Mouse (Mus musculus): ENCODE measurements at regions not wholly inside any gene's neighbourhood (a gene's known extent, or its start where the extent isn't known, plus 50 kb on each side); places are given as distances from the start of the nearest gene placed in this dataset.

- Histone ChIP-seq H3K36me3 (ENCODE audit: control insufficient read depth, insufficient read depth, low read length) (no peaks in the 10 kb centered on the region), H3K9ac (ENCODE audit: low read length) (no peak overlapping the region), H3K4me3 (ENCODE audit: low read depth, low read length) (no peak overlapping the region), H3K4me1 (ENCODE audit: control insufficient read depth, insufficient read depth, low read length) (no peaks in the 10 kb centered on the region), H3K9me3 (ENCODE audit: control insufficient read depth, low read length) (no peaks in the 10 kb centered on the region), H3K4me2 (ENCODE audit: low read depth, severe bottlenecking) (no peak overlapping the region), H3K27me3 (ENCODE audit: control insufficient read depth, insufficient read depth, low read length) (no peaks in the 10 kb centered on the region), H3K27ac (replicated peaks; ENCODE audit: low read depth, low read length) (no peak overlapping the region)
- 85% methylated on average over 8 of the region's 8 CpGs for WGBS
- DNase-seq (ENCODE audit: low spot score) (no peak), ATAC-seq (ENCODE audit: insufficient number of reproducible peaks, low FRiP score, low TSS enrichment, low read depth) (no peak)
These were observed 309.6 kb downstream of the Adgrl2 start for GRCm38 (mm10) chr3:148680737-148681136.

- no peaks in the 10 kb centered on the region for H3K9me3 ChIP-seq (ENCODE audit: control insufficient read depth, low read length)
- ATAC-seq (ENCODE audit: insufficient number of reproducible peaks, low FRiP score, low TSS enrichment, low read depth) = no peak
- 94% methylated on average over 4 of the region's 4 CpGs for WGBS
These were observed 310.3 kb downstream of the Adgrl2 start for GRCm38 (mm10) chr3:148680086-148680485.

GRCm38 (mm10) chr3:148679121-148679520, 311.2 kb downstream of the Adgrl2 start:
- ATAC-seq (ENCODE audit: insufficient number of reproducible peaks, low FRiP score, low TSS enrichment, low read depth) = no peak
- H3K27me3 ChIP-seq (ENCODE audit: control insufficient read depth, insufficient read depth, low read length) = no peaks in the 10 kb centered on the region
- H3K9me3 ChIP-seq (ENCODE audit: control insufficient read depth, low read length) = no peaks in the 10 kb centered on the region
- no peak overlapping the region for H3K27ac ChIP-seq (replicated peaks; ENCODE audit: low read depth, low read length)
- no peak overlapping the region for H3K9ac ChIP-seq (ENCODE audit: low read length)
- no peak overlapping the region for H3K4me3 ChIP-seq (ENCODE audit: low read depth, low read length)
- H3K4me1 ChIP-seq (ENCODE audit: control insufficient read depth, insufficient read depth, low read length) = no peaks in the 10 kb centered on the region
- no peaks in the 10 kb centered on the region for H3K36me3 ChIP-seq (ENCODE audit: control insufficient read depth, insufficient read depth, low read length)
- no peak for DNase-seq (ENCODE audit: low spot score)
- H3K4me2 ChIP-seq (ENCODE audit: low read depth, severe bottlenecking) = no peak overlapping the region
- 49% methylated on average over 2 of the region's 2 CpGs for WGBS

More at GRCm38 (mm10) chr3:148680086-148680485, 310.3 kb downstream of the Adgrl2 start:
- H3K27me3 ChIP-seq (ENCODE audit: control insufficient read depth, insufficient read depth, low read length) = no peaks in the 10 kb centered on the region
- DNase-seq (ENCODE audit: low spot score) = no peak
- H3K4me1 ChIP-seq (ENCODE audit: control insufficient read depth, insufficient read depth, low read length) = no peaks in the 10 kb centered on the region
- no peak overlapping the region for H3K4me2 ChIP-seq (ENCODE audit: low read depth, severe bottlenecking)
- no peaks in the 10 kb centered on the region for H3K36me3 ChIP-seq (ENCODE audit: control insufficient read depth, insufficient read depth, low read length)
- no peak overlapping the region for H3K4me3 ChIP-seq (ENCODE audit: low read depth, low read length)
- H3K27ac ChIP-seq (replicated peaks; ENCODE audit: low read depth, low read length) = no peak overlapping the region
- no peak overlapping the region for H3K9ac ChIP-seq (ENCODE audit: low read length)

- Histone ChIP-seq H3K4me3 (ENCODE audit: low read depth, low read length) (no peak overlapping the region), H3K9me3 (ENCODE audit: control insufficient read depth, low read length) (no peaks in the 10 kb centered on the region), H3K4me1 (ENCODE audit: control insufficient read depth, insufficient read depth, low read length) (no peaks in the 10 kb centered on the region), H3K36me3 (ENCODE audit: control insufficient read depth, insufficient read depth, low read length) (no peaks in the 10 kb centered on the region), H3K27me3 (ENCODE audit: control insufficient read depth, insufficient read depth, low read length) (no peaks in the 10 kb centered on the region), H3K9ac (ENCODE audit: low read length) (no peak overlapping the region), H3K4me2 (ENCODE audit: low read depth, severe bottlenecking) (no peak overlapping the region), H3K27ac (replicated peaks; ENCODE audit: low read depth, low read length) (no peak overlapping the region)
- no peak for DNase-seq (ENCODE audit: low spot score)
- WGBS = 61% methylated on average over 2 of the region's 2 CpGs
- ATAC-seq (ENCODE audit: insufficient number of reproducible peaks, low FRiP score, low TSS enrichment, low read depth) = no peak
These were observed 314.3 kb downstream of the Adgrl2 start for GRCm38 (mm10) chr3:148676025-148676424.

- DNase-seq (ENCODE audit: low spot score) = no peak
- no peak overlapping the region for H3K4me2 ChIP-seq (ENCODE audit: low read depth, severe bottlenecking)
- H3K4me1 ChIP-seq (ENCODE audit: control insufficient read depth, insufficient read depth, low read length) = no peaks in the 10 kb centered on the region
- no peak for ATAC-seq (ENCODE audit: insufficient number of reproducible peaks, low FRiP score, low TSS enrichment, low read depth)
- no peak overlapping the region for H3K9ac ChIP-seq (ENCODE audit: low read length)
- H3K4me3 ChIP-seq (ENCODE audit: low read depth, low read length) = no peak overlapping the region
- H3K36me3 ChIP-seq (ENCODE audit: control insufficient read depth, insufficient read depth, low read length) = no peaks in the 10 kb centered on the region
- no peaks in the 10 kb centered on the region for H3K27me3 ChIP-seq (ENCODE audit: control insufficient read depth, insufficient read depth, low read length)
- H3K9me3 ChIP-seq (ENCODE audit: control insufficient read depth, low read length) = peaks cover 4% of the 10 kb centered on the region; the same call in 1 of the 2 replicates
- 26% methylated on average over 6 of the region's 6 CpGs for WGBS
- H3K27ac ChIP-seq (replicated peaks; ENCODE audit: low read depth, low read length) = no peak overlapping the region
These were observed 327.4 kb downstream of the Adgrl2 start for GRCm38 (mm10) chr3:148662888-148663477.

GRCm38 (mm10) chr3:148659024-148659423, 331.3 kb downstream of the Adgrl2 start:
- Histone ChIP-seq H3K4me1 (ENCODE audit: control insufficient read depth, insufficient read depth, low read length) (no peaks in the 10 kb centered on the region), H3K9me3 (ENCODE audit: control insufficient read depth, low read length) (no peaks in the 10 kb centered on the region), H3K27ac (replicated peaks; ENCODE audit: low read depth, low read length) (no peak overlapping the region), H3K4me3 (ENCODE audit: low read depth, low read length) (no peak overlapping the region), H3K9ac (ENCODE audit: low read length) (no peak overlapping the region), H3K27me3 (ENCODE audit: control insufficient read depth, insufficient read depth, low read length) (no peaks in the 10 kb centered on the region), H3K4me2 (ENCODE audit: low read depth, severe bottlenecking) (no peak overlapping the region), H3K36me3 (ENCODE audit: control insufficient read depth, insufficient read depth, low read length) (no peaks in the 10 kb centered on the region)
- DNase-seq (ENCODE audit: low spot score) (no peak), ATAC-seq (ENCODE audit: insufficient number of reproducible peaks, low FRiP score, low TSS enrichment, low read depth) (no peak)
- 92% methylated on average over 5 of the region's 5 CpGs for WGBS

GRCm38 (mm10) chr3:148658368-148658767, 332.0 kb downstream of the Adgrl2 start:
- Histone ChIP-seq H3K36me3 (ENCODE audit: control insufficient read depth, insufficient read depth, low read length) (no peaks in the 10 kb centered on the region), H3K27me3 (ENCODE audit: control insufficient read depth, insufficient read depth, low read length) (no peaks in the 10 kb centered on the region), H3K4me1 (ENCODE audit: control insufficient read depth, insufficient read depth, low read length) (no peaks in the 10 kb centered on the region), H3K4me2 (ENCODE audit: low read depth, severe bottlenecking) (no peak overlapping the region), H3K9me3 (ENCODE audit: control insufficient read depth, low read length) (no peaks in the 10 kb centered on the region), H3K27ac (replicated peaks; ENCODE audit: low read depth, low read length) (no peak overlapping the region), H3K9ac (ENCODE audit: low read length) (no peak overlapping the region), H3K4me3 (ENCODE audit: low read depth, low read length) (no peak overlapping the region)
- DNase-seq (ENCODE audit: low spot score) = no peak
- 72% methylated on average over 8 of the region's 8 CpGs for WGBS
- no peak for ATAC-seq (ENCODE audit: insufficient number of reproducible peaks, low FRiP score, low TSS enrichment, low read depth)

GRCm38 (mm10) chr3:148656187-148656586, 334.2 kb downstream of the Adgrl2 start:
- no peak overlapping the region for H3K4me3 ChIP-seq (ENCODE audit: low read depth, low read length)
- no peak overlapping the region for H3K9ac ChIP-seq (ENCODE audit: low read length)
- DNase-seq (ENCODE audit: low spot score) (no peak), ATAC-seq (ENCODE audit: insufficient number of reproducible peaks, low FRiP score, low TSS enrichment, low read depth) (no peak)
- no peaks in the 10 kb centered on the region for H3K4me1 ChIP-seq (ENCODE audit: control insufficient read depth, insufficient read depth, low read length)
- no peaks in the 10 kb centered on the region for H3K9me3 ChIP-seq (ENCODE audit: control insufficient read depth, low read length)
- no peaks in the 10 kb centered on the region for H3K27me3 ChIP-seq (ENCODE audit: control insufficient read depth, insufficient read depth, low read length)
- H3K27ac ChIP-seq (replicated peaks; ENCODE audit: low read depth, low read length) = no peak overlapping the region
- 89% methylated on average over 7 of the region's 7 CpGs for WGBS
- no peak overlapping the region for H3K4me2 ChIP-seq (ENCODE audit: low read depth, severe bottlenecking)
- H3K36me3 ChIP-seq (ENCODE audit: control insufficient read depth, insufficient read depth, low read length) = no peaks in the 10 kb centered on the region

GRCm38 (mm10) chr3:148650241-148650640, 340.1 kb downstream of the Adgrl2 start:
- no peak for DNase-seq (ENCODE audit: low spot score)
- H3K4me2 ChIP-seq (ENCODE audit: low read depth, severe bottlenecking) = no peak overlapping the region
- H3K27ac ChIP-seq (replicated peaks; ENCODE audit: low read depth, low read length) = no peak overlapping the region
- H3K9me3 ChIP-seq (ENCODE audit: control insufficient read depth, low read length) = no peaks in the 10 kb centered on the region
- no peaks in the 10 kb centered on the region for H3K27me3 ChIP-seq (ENCODE audit: control insufficient read depth, insufficient read depth, low read length)
- no peak overlapping the region for H3K9ac ChIP-seq (ENCODE audit: low read length)
- no peaks in the 10 kb centered on the region for H3K4me1 ChIP-seq (ENCODE audit: control insufficient read depth, insufficient read depth, low read length)
- 92% methylated on average over 8 of the region's 8 CpGs for WGBS
- no peak overlapping the region for H3K4me3 ChIP-seq (ENCODE audit: low read depth, low read length)
- no peaks in the 10 kb centered on the region for H3K36me3 ChIP-seq (ENCODE audit: control insufficient read depth, insufficient read depth, low read length)
- no peak for ATAC-seq (ENCODE audit: insufficient number of reproducible peaks, low FRiP score, low TSS enrichment, low read depth)
